Mouse (Mus musculus) left cerebral cortex, postnatal 36 days (tissue): Measurements from ENCODE around the gene Eral1. TPM values are rescaled to one million over a fixed set of nuclear protein-coding genes. Genes with fewer than 3 reads are reported as not detected.

Experiments used
- DNase-seq, 2 experiments: peaks; one replicate each; pipeline ENCODE4 v3.0.0; 2021 to 2022; ENCODE audit warnings: low spot score in 2 of 2, mixed read lengths in 1 of 2
- intact Hi-C: fragments of 180-260 bp; cut with DNase I; formaldehyde crosslinking; loops from one replicate; pipeline ENCODE4 v1.15.1; 2025
- total RNA-seq, 2 experiments: library from RNA; stranded (reverse); gene quantifications; 2 replicates each; pipeline ENCODE4 v1.2.3; 2021

Eral1 gene
- total RNA-seq, 2 experiments from 2014 or later, result 18.9 to 19.1 TPM

DNA sequence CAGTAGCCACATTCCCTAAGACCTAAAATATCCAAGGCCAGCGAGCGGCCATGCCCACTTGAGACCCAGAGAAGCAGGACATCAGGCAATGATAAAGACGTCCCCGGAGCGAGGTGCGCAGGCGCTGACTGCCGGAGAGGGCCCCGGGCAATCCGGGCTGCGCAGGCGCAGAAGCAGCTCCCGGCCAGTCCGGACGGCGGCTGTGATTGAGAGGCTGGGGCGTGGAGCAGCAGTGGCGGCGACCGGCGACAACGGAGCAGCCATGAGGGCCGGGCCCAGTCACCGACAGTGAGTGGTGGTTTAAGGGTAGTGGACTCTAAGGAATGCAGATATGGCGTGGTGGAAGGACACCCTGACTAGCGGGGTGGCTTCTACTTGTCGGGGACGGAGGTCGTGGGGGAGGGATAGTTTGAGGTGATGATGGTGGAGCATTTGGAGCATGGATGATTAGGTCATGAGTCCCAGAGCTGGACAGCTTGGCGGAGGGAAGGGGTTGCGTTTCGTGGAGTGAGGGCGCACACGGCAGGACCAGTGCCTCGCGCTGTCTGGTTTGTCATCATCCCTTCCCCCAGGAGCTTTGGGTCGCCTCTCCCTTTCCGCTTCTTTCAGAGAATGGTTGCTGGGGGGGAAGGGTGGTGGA is 14.4 kb upstream of the Eral1 start, which contains the start of gene Fam222b:
Gene Fam222b, plus strand, starts transcription at position 157 of the 640 bp plus-strand sequence.
- intact Hi-C loops, result loop anchor here (1.0 to 5.0 kb wide), 2 partner anchors 14 to 58 kb away; partner anchors contain the start of gene Eral1
- peak; percentile 90 to 91 for DNase-seq

DNA sequence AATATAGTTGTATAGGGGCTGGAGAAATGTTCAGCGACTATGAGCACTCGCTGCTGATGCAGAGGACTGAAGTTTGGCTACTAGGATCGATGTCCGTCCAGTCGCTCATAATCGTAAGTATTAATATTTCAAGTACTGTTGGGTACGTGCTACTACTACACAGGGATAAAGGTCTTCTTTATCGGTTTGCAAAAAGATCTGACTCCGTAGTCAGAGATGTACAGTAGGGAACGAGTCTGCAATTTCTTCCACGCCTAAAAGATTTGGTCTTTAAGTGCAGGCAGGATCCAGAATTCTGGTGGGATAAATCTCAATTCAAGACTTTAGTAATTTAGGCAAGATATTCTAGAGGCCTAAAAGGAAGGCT is 13.9 kb upstream of the Eral1 start:
- intact Hi-C loops, result loop anchor here (1.0 kb wide), 1 partner anchor 14 kb away; the partner anchor contains the start of gene Eral1
- no peak for DNase-seq

GRCm38 (mm10) chr11:78087756-78088281 is 7.6 kb upstream of the Eral1 start:
- DNase-seq, result no peak
- intact Hi-C loops, result no loop called here

DNA sequence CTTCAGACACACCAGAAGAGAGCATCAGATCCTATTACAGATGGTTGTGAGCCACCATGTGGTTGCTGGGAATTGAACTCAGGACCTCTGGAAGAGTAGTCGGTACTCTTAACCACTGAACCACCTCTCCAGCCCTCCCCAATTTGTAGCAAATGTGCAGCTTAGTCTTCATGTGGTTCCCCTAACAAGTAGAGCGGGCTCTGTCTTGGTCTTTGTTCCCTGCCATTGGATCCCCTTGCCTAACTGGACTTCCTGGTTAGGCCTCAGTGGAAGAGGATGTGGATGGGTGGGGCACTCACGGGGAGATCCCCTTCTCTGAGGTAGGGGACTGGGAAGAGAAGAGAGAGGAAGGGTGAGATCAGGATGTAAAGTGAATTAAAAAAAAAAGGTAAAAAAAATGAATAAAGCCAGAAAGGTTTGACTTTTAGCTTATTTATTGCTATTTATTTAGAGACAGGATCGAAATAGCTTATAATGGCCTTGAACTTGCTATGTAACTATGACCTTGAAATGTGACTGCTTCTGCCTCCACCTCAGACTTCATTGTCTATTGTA is 6.8 kb upstream of the Eral1 start:
- DNase-seq, result no peak
- intact Hi-C loops, result no loop called here

GRCm38 (mm10) chr11:78083595-78083994 is 3.4 kb upstream of the Eral1 start:
- DNase-seq, result no peak
- intact Hi-C loops, result no loop called here

DNA sequence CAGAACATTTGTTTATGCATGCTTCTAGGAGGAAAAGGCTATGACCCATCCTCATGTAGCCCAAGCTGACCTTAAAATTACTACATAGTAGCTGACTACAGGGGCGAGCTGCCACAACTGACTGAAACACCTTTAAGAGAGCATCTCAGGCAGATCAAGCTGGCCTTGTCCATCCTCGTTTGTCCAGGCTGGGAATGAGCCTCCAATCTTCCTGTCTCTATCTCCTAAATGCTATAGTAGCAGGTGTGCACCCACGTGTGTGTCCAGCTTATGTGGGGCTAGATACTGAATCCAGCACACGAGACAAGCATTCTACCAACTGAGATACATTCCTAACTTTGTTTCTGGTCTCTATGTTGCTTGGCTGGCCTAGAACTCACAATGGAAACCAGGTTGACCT is 5.5 kb downstream of the Eral1 start:
- intact Hi-C loops, result no loop called here
- DNase-seq, result no peak

DNA sequence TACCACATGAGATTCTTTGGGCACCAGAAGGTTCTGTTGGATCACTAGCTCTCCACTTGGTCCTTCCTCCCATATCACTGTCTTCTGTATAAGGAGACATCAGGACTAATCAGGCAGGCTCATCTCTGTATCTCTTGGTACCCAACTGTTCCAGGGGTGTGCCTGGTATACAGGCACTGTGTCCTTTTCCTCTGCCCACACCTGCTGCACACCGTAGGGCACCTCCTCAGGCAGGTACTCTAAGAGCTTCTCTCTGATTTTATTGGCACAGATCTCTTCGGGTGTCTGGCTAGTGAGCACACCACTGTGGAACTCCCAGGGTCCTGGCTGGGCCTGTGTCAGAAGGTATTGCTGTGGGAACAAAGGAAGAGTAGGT is 5.9 kb downstream of the Eral1 start:
- intact Hi-C loops, result no loop called here
- DNase-seq, result no peak

DNA sequence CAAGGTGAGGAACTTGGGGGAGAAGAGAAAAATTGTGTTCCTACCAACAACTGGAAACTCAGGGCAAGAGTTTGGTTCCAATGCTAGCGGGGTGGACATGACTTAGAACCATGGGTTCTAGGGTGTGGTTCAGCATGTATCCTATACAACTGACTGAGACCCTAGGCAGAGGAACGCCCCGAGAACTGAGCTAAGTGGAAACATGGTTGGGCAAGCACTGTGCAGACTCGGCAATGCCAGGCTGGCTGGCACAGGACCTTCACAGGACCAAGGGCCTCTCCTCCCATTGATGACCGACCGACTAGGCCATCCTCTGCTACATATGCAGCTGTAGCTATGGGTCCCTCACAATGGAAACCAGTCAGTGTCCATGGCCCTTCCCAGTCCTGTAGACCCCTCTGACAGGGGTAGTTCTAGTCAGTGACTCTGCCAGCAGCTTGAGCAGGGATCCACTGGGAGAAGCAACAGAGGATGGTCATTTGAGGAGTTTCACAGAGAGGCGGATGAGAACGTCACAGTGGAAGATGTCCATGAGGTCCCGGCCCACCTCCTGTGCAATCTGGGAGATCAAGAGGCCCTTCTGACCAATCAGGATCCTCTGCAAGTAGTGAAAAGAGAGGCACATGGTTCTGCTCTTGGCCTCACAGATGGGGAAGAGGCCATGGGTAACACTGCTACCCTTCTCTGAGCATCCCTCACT is 6.5 kb downstream of the Eral1 start:
- intact Hi-C loops, result no loop called here
- no peak for DNase-seq

DNA sequence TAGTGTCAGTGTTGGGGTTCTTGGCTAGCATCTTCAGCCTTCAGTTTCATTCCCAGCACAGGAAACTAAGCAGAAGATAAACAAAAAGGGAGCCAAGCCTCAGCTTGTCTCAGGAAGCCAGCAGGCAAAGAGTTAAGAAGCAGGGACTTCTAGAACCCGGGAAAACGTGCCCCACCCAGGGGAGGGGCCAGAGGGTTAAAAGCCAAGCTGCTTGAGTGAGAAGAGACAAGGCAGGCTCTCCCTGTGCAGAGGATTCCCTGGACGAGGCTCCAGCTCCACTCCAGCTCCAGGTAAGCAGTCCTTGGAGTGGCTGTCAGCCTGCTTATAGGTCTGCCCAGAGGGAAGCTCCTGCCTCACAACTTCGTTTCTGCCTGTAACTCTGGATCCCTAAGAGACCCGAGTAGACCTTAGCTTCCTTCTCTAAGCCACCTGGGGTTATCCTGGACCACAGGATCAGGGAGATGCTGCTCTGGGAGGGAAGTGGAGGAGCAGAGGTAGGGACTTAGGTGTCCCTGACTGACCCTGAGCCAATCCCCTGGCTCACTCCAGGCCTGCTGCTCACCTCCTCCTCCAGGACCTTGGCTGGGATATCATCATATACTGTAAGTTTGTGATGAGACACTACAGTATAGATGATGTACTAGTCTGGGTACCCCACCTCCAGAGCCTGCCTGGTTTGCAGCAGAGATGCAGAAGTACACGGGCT is 7.6 kb downstream of the Eral1 start:
- DNase-seq, result no peak
- intact Hi-C loops, result no loop called here

DNA sequence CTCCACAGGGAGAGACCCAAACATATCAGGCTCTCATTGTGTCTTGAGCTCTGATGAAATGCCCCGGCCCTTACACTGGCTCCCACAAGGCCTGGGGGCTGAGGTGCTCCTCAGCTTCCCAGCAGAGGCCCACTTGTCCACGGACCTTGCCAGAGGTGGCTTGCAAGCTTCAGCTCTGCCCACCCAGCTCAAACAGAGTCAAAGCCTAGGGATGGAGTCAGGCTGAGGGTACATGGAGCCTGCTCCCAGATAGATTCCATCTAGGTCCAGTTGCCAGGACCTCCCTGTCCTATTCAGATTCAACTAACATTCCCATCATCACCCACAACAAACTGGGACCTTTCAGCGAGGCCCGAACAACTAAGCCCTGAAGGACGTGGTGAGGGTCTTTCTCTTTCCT is 8.2 kb downstream of the Eral1 start:
- intact Hi-C loops, result no loop called here
- no peak for DNase-seq

DNA sequence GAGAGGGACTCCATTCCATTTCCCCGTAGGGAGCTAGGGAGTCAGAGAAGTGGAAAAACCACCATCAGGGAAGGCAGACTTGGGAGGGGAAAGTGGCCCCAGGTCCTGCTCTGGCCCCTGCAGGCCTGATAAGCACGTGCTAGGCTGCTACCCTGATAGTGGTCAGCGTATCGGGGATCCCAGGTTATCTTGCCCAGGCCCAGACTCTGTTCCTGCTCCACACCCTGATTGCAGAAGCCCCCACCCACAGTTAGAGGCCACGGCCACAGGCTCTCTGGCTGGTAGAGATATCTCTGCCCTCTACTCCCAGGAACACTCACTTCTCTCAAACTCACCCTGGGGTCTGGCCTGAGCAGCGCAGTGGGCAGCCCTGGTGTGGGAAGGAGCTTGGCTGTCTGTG is 10.5 kb downstream of the Eral1 start:
- intact Hi-C loops, result no loop called here
- DNase-seq, result no peak

GRCm38 (mm10) chr11:78069130-78069529 is 11.1 kb downstream of the Eral1 start:
- DNase-seq, result no peak
- intact Hi-C loops, result no loop called here

DNA sequence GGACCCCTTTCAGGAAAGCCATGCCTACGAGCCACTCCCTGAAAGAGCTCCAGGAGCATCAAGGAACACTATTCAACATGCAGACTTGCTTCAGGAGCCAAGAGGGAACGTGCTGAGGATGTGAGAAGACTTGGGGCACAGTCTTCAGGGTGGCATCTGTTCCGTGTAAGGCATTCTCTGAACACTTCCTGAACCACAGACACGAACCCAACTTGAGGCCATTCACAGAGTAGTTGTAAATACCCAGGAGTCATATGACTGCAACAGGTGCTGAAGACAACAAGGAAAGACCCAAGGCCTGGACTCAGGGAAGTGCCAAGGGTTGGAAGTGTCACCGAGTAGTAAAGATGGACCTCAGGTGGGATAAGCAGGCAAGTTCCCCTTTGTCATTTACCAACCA is 12.6 kb downstream of the Eral1 start:
- intact Hi-C loops, result no loop called here
- no peak for DNase-seq

- intact Hi-C loops, result no loop called here
- no peak for DNase-seq
Measured at GRCm38 (mm10) chr11:78066641-78067040, 13.5 kb downstream of the Eral1 start.

DNA sequence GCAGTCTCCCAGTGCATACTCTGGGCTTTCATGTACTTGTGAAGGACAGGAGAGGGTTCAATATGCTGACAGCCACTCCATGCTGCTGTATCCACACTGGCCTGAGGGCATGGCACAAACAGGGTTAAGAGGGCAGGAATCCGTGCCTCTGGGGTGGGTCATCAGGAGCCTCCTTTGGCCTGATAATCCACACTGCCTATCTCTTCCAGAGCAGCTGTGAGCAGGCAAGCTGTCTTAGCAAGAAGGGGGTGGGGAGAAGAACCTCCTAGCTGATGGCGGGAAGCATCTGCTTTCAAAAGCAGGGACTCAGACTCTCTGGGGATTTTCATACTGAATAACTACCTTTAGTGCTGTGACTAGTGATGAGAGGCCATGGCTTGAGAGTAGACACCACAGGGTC is 14.3 kb downstream of the Eral1 start:
- intact Hi-C loops, result no loop called here
- no peak for DNase-seq

DNA sequence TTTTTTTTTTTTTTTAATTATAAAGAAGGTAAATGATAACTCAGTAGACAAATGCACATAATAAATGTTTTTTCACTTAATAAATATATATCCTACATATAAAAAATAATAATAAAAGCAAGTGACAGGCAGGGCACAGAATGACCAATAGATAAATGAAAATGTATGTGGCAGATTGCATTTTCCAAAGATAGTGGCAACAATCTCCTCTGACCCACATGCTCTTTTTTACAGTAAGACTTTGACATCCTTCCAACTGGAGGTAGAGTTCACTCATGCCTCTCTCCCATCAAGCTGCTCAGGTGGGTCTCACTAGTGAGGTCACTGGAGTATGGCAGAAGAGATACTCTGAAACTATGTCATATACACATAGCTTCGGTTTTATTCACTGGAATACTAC is 17.6 kb downstream of the Eral1 start:
- DNase-seq, result no peak
- intact Hi-C loops, result loop anchor here (5.0 kb wide), 2 partner anchors 95 to 115 kb away; partner anchors contain the start of genes Nek8 and Tlcd1

GRCm38 (mm10) chr11:78059833-78060757 is 20.1 kb downstream of the Eral1 start:
- intact Hi-C loops, result loop anchor here (5.0 kb wide), 2 partner anchors 97 to 117 kb away; partner anchors contain the start of genes Nek8 and Tlcd1
- DNase-seq, result peak; percentile 15 to 29

- DNase-seq, result no peak
- intact Hi-C loops, result no loop called here
Measured at GRCm38 (mm10) chr11:78056946-78057345, 23.2 kb downstream of the Eral1 start.

- DNase-seq, result no peak
- intact Hi-C loops, result no loop called here
Measured at GRCm38 (mm10) chr11:78053078-78053477, 27.1 kb downstream of the Eral1 start.
